Mouse (Mus musculus) lung, postnatal 0 days (tissue): ENCODE results near the gene Rapgef2. TPM values are rescaled to one million over a fixed set of nuclear protein-coding genes. Genes with fewer than 3 reads are reported as not detected.

ENCODE experiments used
- ATAC-seq: fragments of 200-750 bp; cut with Nextera tagmentation; 2 replicates; pipeline ENCODE4 v1.8.0; 2017; ENCODE audit warnings: moderate library complexity
- DNase-seq: peaks from one replicate; pipeline ENCODE4 v3.0.0-alpha.2; 2016; ENCODE audit warnings: low spot score
- H3K27ac ChIP-seq: fragments of 300-500 bp; sonication (generic); 2 replicates; pipeline ENCODE4 v1.5.1; 2014; ENCODE audit warnings: antibody characterized with exemption, mild to moderate bottlenecking, low read length, mixed read lengths
- H3K27me3 ChIP-seq: fragments of 300-500 bp; sonication (generic); replicated peaks from 2 replicates; pipeline ENCODE4 v1.6.1; 2014; ENCODE audit warnings: low read length, mixed read lengths; ENCODE audit not compliant: insufficient read depth
- H3K36me3 ChIP-seq: fragments of 300-500 bp; sonication (generic); 2 replicates; pipeline ENCODE4 v1.6.1; 2014; ENCODE audit warnings: low read length, mixed read lengths; ENCODE audit not compliant: insufficient read depth
- H3K4me1 ChIP-seq: fragments of 300-500 bp; sonication (generic); 2 replicates; pipeline ENCODE4 v1.6.1; 2014; ENCODE audit warnings: antibody characterized with exemption, low read depth, low read length, mixed read lengths; ENCODE audit not compliant: insufficient read depth
- H3K4me2 ChIP-seq: fragments of 300-500 bp; sonication (generic); replicated peaks from 2 replicates; pipeline ENCODE4 v1.6.1; 2014; ENCODE audit warnings: low read depth, mild to moderate bottlenecking, low read length, moderate library complexity, mixed read lengths
- H3K4me3 ChIP-seq: fragments of 300-500 bp; sonication (generic); 2 replicates; pipeline ENCODE4 v1.5.1; 2014; ENCODE audit warnings: low read depth, low read length
- H3K9ac ChIP-seq: fragments of 300-500 bp; sonication (generic); replicated peaks from 2 replicates; pipeline ENCODE4 v1.6.1; 2014; ENCODE audit warnings: low read depth, mild to moderate bottlenecking
- H3K9me3 ChIP-seq: fragments of 300-500 bp; sonication (generic); 2 replicates; pipeline ENCODE4 v1.6.1; 2016; ENCODE audit warnings: low read length, mixed read lengths
- CTCF ChIP-seq: IDR thresholded peaks from 2 replicates; pipeline ENCODE4 v1.5.1; 2016; ENCODE audit warnings: antibody characterized with exemption, mild to moderate bottlenecking
- EP300 ChIP-seq: IDR thresholded peaks from 2 replicates; pipeline ENCODE4 v1.6.1; 2016; ENCODE audit warnings: antibody characterized with exemption, mild to moderate bottlenecking, control low read depth
- WGBS: fragments of 180-500 bp; shearing (Covaris S2); extraction: QIAGEN DNeasy Blood & Tissue Kit; methylation state at CpG from one replicate; pipeline ENCODE4 v1.1.7; 2014; 5-methylcytosine and 5-hydroxymethylcytosine counted together
- polyA plus RNA-seq: library from polyadenylated mRNA; unstranded; fragments of >200 nt; fragmentation: Nextera tagmentation; extraction: Ambion mirVana; gene quantifications from 2 replicates; pipeline ENCODE4 v1.2.1, GENCODE M21; 2015

Gene Rapgef2
- polyA plus RNA-seq, 1 experiment from 2014 or later: 5.8 TPM

- Histone ChIP-seq H3K9ac (peak overlapping the region; percentile 86), H3K9me3 (no peaks in the 10 kb centered on the region), H3K4me2 (peak overlapping the region; percentile 83), H3K27me3 (no peaks in the 10 kb centered on the region), H3K4me3 (peak overlapping the region; percentile 84), H3K36me3 (no peaks in the 10 kb centered on the region), H3K27ac (peak overlapping the region; percentile 97), H3K4me1 (peaks cover 20% of the 10 kb centered on the region)
- under 1% methylated on average over 10 of the region's 10 CpGs for WGBS
- DNase-seq (peak; percentile 33), ATAC-seq (no peak)
- TF ChIP-seq CTCF (no peak), EP300 (no peak)
These were observed 314 bp downstream of the Rapgef2 start for GRCm38 (mm10) chr3:79286031-79286375.

GRCm38 (mm10) chr3:79285097-79285675 is 1.1 kb downstream of the Rapgef2 start:
- H3K4me3 ChIP-seq: peak overlapping the region; percentile 84
- H3K27ac ChIP-seq: no peak overlapping the region
- peaks cover 20% of the 10 kb centered on the region for H3K4me1 ChIP-seq
- H3K27me3 ChIP-seq: no peaks in the 10 kb centered on the region
- H3K4me2 ChIP-seq: peak overlapping the region; percentile 83
- 35% methylated on average over 13 of the region's 13 CpGs for WGBS
- ATAC-seq: no peak
- no peaks in the 10 kb centered on the region for H3K36me3 ChIP-seq
- DNase-seq: no peak
- no peak overlapping the region for H3K9ac ChIP-seq
- no peaks in the 10 kb centered on the region for H3K9me3 ChIP-seq
- TF ChIP-seq CTCF: no peak

- Histone ChIP-seq H3K27me3 (no peaks in the 10 kb centered on the region), H3K4me2 (peak overlapping the region; percentile 83; the same call in 1 of the 2 replicates), H3K36me3 (no peaks in the 10 kb centered on the region), H3K27ac (no peak overlapping the region), H3K9ac (no peak overlapping the region), H3K9me3 (no peaks in the 10 kb centered on the region), H3K4me1 (peaks cover 20% of the 10 kb centered on the region), H3K4me3 (0 out of 2 replicates have a peak overlapping the region, but pooled peaks have one; percentile 20)
- no peak for TF ChIP-seq EP300
- DNase-seq (no peak), ATAC-seq (no peak)
- 68% methylated on average over 3 of the region's 3 CpGs for WGBS
These were observed 2.3 kb downstream of the Rapgef2 start for GRCm38 (mm10) chr3:79283976-79284375.

- 32% methylated on average over 2 of the region's 2 CpGs for WGBS
- H3K9ac ChIP-seq: no peak overlapping the region
- no peak for DNase-seq
- H3K4me1 ChIP-seq: peaks cover 20% of the 10 kb centered on the region
- no peak for ATAC-seq
- no peaks in the 10 kb centered on the region for H3K36me3 ChIP-seq
- no peaks in the 10 kb centered on the region for H3K9me3 ChIP-seq
- H3K4me2 ChIP-seq: no peak overlapping the region
- no peak for TF ChIP-seq EP300
- TF ChIP-seq CTCF: no peak
- no peak overlapping the region for H3K27ac ChIP-seq
- H3K27me3 ChIP-seq: no peaks in the 10 kb centered on the region
- H3K4me3 ChIP-seq: no peak overlapping the region
These were observed 3.3 kb downstream of the Rapgef2 start for GRCm38 (mm10) chr3:79283031-79283430.

- H3K4me2 ChIP-seq: no peak overlapping the region
- DNase-seq (no peak), ATAC-seq (no peak)
- H3K9ac ChIP-seq: no peak overlapping the region
- H3K27me3 ChIP-seq: no peaks in the 10 kb centered on the region
- TF ChIP-seq CTCF (no peak), EP300 (no peak)
- no peak overlapping the region for H3K4me3 ChIP-seq
- no peak overlapping the region for H3K27ac ChIP-seq
- H3K36me3 ChIP-seq: no peaks in the 10 kb centered on the region
- no peaks in the 10 kb centered on the region for H3K9me3 ChIP-seq
- 86% methylated on average over 11 of the region's 11 CpGs for WGBS
- peaks cover 5% of the 10 kb centered on the region; the same call in 1 of the 2 replicates for H3K4me1 ChIP-seq
These were observed 10.3 kb downstream of the Rapgef2 start for GRCm38 (mm10) chr3:79275856-79276645.

- 8% methylated on average over 1 of the region's 1 CpGs for WGBS
- no peak for DNase-seq
- Histone ChIP-seq H3K36me3 (no peaks in the 10 kb centered on the region), H3K4me1 (peaks cover 5% of the 10 kb centered on the region; the same call in 1 of the 2 replicates), H3K4me3 (no peak overlapping the region), H3K27ac (no peak overlapping the region), H3K9ac (no peak overlapping the region), H3K4me2 (no peak overlapping the region), H3K27me3 (no peaks in the 10 kb centered on the region), H3K9me3 (no peaks in the 10 kb centered on the region)
- TF ChIP-seq EP300 (no peak), CTCF (no peak)
- ATAC-seq: no peak
These were observed 13.0 kb downstream of the Rapgef2 start for GRCm38 (mm10) chr3:79273350-79273749.
